Mouse (Mus musculus): Measurements from ENCODE around the gene Hoxa3. TPM values are rescaled to one million over a fixed set of nuclear protein-coding genes. Genes with fewer than 3 reads are reported as not detected.
A peak's percentile ranks its signal among the peaks of the same experiment; 100 is the strongest.

Gene Hoxa3
- polyA plus RNA-seq, 1 experiment from 2014 or later: not detected

GRCm38 (mm10) chr6:52185834-52186233 lies 27.3 kb downstream of the Hoxa3 start:
- 8% methylated on average over 3 of the region's 3 CpGs for WGBS
- H3K4me1 ChIP-seq: no peaks in the 10 kb centered on the region
- no peak overlapping the region for H3K27ac ChIP-seq (replicated peaks)
- H3K27me3 ChIP-seq (ENCODE audit: low read depth, poor library complexity, severe bottlenecking): peaks cover 100% of the 10 kb centered on the region
- no peak for DNase-seq (ENCODE audit: low spot score)
- H3K4me3 ChIP-seq: no peak overlapping the region
- H3K9me3 ChIP-seq (replicated peaks): no peaks in the 10 kb centered on the region
- no peaks in the 10 kb centered on the region for H3K36me3 ChIP-seq

GRCm38 (mm10) chr6:52185222-52185621 lies 27.9 kb downstream of the Hoxa3 start:
- WGBS: 3% methylated on average over 19 of the region's 19 CpGs
- Histone ChIP-seq H3K4me3 (no peak overlapping the region), H3K36me3 (no peaks in the 10 kb centered on the region), H3K4me1 (no peaks in the 10 kb centered on the region), H3K27me3 (ENCODE audit: low read depth, poor library complexity, severe bottlenecking) (peaks cover 100% of the 10 kb centered on the region), H3K9me3 (replicated peaks) (no peaks in the 10 kb centered on the region), H3K27ac (replicated peaks) (no peak overlapping the region)
- no peak for DNase-seq (ENCODE audit: low spot score)

DNA sequence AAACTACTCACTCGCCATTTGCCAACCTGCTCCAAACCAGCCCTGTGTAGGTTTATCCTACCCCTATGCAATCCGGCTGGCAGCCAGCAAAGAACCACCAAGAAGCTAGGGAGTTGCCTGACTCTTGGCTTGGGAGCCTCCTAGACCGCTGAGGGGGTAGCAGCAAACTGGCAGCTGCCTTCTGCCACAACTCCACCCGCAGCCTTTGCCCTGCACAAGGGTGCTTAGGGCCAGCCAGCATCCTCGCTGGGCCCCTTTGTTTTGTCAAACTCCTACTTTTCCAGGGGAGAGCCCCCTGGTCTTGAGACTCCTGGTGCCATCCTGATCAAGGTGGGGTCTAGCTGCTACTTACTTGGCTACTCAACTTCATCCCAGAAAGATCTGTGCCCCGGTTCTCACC lies 28.5 kb downstream of the Hoxa3 start:
- no peak overlapping the region for H3K4me3 ChIP-seq
- H3K9me3 ChIP-seq (replicated peaks): no peaks in the 10 kb centered on the region

GRCm38 (mm10) chr6:52183311-52184080 lies 29.6 kb downstream of the Hoxa3 start:
- DNase-seq (ENCODE audit: low spot score): no peak
- WGBS: 9% methylated on average over 10 of the region's 10 CpGs

More for the DNA sequence above, 28.5 kb downstream of the Hoxa3 start:
- no peak for DNase-seq (ENCODE audit: low spot score)
- H3K27ac ChIP-seq (replicated peaks): no peak overlapping the region
- WGBS: 4% methylated on average over 6 of the region's 6 CpGs
- H3K4me1 ChIP-seq: no peaks in the 10 kb centered on the region
- no peaks in the 10 kb centered on the region for H3K36me3 ChIP-seq
- peaks cover 100% of the 10 kb centered on the region for H3K27me3 ChIP-seq (ENCODE audit: low read depth, poor library complexity, severe bottlenecking)

GRCm38 (mm10) chr6:52182793-52183192 lies 30.3 kb downstream of the Hoxa3 start:
- WGBS: 0% methylated on average over 1 of the region's 1 CpGs
- Histone ChIP-seq H3K36me3 (no peaks in the 10 kb centered on the region), H3K27me3 (ENCODE audit: low read depth, poor library complexity, severe bottlenecking) (peaks cover 100% of the 10 kb centered on the region), H3K4me1 (no peaks in the 10 kb centered on the region), H3K9me3 (replicated peaks) (no peaks in the 10 kb centered on the region), H3K27ac (replicated peaks) (no peak overlapping the region), H3K4me3 (no peak overlapping the region)
- no peak for DNase-seq (ENCODE audit: low spot score)

More at GRCm38 (mm10) chr6:52183311-52184080, 29.6 kb downstream of the Hoxa3 start:
- no peak overlapping the region for H3K27ac ChIP-seq (replicated peaks)
- H3K4me3 ChIP-seq: no peak overlapping the region
- no peaks in the 10 kb centered on the region for H3K36me3 ChIP-seq
- peaks cover 100% of the 10 kb centered on the region for H3K27me3 ChIP-seq (ENCODE audit: low read depth, poor library complexity, severe bottlenecking)
- H3K9me3 ChIP-seq (replicated peaks): no peaks in the 10 kb centered on the region
- no peaks in the 10 kb centered on the region for H3K4me1 ChIP-seq

DNA sequence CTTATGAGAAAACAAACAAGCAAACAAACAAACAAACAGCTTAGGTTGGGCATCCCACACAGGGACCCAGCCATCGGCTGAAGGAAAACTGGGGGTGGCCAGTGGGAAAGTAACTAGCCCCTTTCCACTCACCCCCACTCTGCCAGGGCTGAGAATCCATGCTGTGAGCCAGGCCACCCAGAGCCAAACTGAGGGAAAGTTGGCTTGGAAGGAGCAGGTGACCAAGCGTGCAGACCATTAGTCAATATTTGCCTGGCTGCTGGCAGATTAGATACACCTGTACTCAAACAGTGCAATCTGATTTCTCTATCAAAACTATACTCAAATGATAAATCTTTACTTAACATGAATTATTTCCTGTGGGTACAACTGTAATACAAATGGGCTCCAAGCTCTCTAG lies 31.1 kb downstream of the Hoxa3 start:
- DNase-seq (ENCODE audit: low spot score): no peak
- no peak overlapping the region for H3K4me3 ChIP-seq
- H3K27ac ChIP-seq (replicated peaks): no peak overlapping the region
- H3K4me1 ChIP-seq: no peaks in the 10 kb centered on the region
- H3K9me3 ChIP-seq (replicated peaks): no peaks in the 10 kb centered on the region
- H3K36me3 ChIP-seq: no peaks in the 10 kb centered on the region
- 29% methylated on average over 2 of the region's 2 CpGs for WGBS
- peaks cover 100% of the 10 kb centered on the region for H3K27me3 ChIP-seq (ENCODE audit: low read depth, poor library complexity, severe bottlenecking)

DNA sequence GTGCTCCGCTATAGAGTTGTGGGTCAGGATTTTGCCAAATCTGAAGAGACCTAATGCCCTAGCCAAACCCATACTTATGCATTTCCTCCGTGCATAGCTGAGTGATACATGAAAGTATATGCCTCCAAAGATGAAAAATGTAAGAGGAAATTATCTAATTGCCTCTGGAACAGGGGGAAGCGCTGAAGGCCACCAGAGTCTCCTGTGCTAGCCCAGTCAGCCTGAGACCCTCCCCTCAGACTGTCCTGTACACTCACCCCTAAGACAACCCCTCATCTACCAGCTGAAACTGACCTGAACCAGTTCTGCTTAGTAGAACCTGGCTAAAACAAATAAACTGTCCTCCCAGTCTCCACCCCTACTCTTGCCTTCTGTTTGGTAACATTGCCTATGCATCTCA lies 32.4 kb downstream of the Hoxa3 start:
- peaks cover 3% of the 10 kb centered on the region for H3K4me1 ChIP-seq
- H3K9me3 ChIP-seq (replicated peaks): no peaks in the 10 kb centered on the region
- WGBS: 6% methylated on average over 3 of the region's 3 CpGs
- DNase-seq (ENCODE audit: low spot score): no peak
- peaks cover 100% of the 10 kb centered on the region for H3K27me3 ChIP-seq (ENCODE audit: low read depth, poor library complexity, severe bottlenecking)
- H3K36me3 ChIP-seq: no peaks in the 10 kb centered on the region
- H3K4me3 ChIP-seq: no peak overlapping the region
- no peak overlapping the region for H3K27ac ChIP-seq (replicated peaks)

DNA sequence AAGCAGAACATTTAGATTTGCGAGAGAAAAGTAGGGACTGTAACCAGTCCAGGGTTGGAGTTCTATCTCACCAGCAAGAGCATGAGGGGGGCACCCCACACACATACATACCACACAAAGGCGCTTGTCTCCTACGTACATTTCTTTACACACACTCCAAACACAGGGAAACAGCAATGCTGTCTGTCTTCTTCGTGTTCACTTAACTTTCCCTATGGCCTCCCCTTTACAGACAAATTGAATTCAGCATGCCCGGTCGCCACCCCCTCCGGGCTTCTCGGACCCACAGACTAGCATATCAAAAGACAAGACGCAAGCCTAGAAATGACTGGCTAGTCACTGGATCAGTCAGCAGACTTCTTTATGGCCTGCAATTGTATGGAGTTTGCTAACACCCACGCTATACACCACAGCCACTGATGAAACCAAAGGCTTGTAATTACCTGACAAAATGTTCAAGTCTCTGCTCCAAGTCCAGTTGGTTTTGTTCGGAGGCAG lies 32.9 kb downstream of the Hoxa3 start:
- no peaks in the 10 kb centered on the region for H3K36me3 ChIP-seq
- H3K27ac ChIP-seq (replicated peaks): no peak overlapping the region
- H3K4me1 ChIP-seq: peaks cover 8% of the 10 kb centered on the region
- H3K9me3 ChIP-seq (replicated peaks): no peaks in the 10 kb centered on the region
- no peak for DNase-seq (ENCODE audit: low spot score)
- no peak overlapping the region for H3K4me3 ChIP-seq
- 2% methylated on average over 11 of the region's 11 CpGs for WGBS
- peaks cover 100% of the 10 kb centered on the region for H3K27me3 ChIP-seq (ENCODE audit: low read depth, poor library complexity, severe bottlenecking)

DNA sequence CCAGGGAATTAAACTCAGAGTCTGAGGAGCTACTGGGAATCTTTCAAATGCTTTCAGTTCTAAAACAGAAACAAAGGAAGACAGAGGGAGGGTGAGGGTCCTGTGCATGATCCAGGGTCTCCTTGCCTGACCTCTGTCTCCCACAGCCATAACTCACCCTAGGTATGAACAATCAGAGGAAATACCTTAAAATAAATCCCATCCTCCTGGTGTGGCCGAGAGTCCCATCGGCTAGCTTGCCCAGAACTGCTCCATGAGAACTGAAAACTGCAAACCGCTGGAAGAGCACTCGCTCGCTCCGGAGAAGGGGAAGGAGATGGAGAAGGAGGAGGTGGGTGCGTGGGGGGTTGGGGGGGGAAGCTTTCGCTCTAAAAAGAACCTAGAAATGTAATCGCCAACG lies 33.4 kb downstream of the Hoxa3 start:
- H3K4me3 ChIP-seq: no peak overlapping the region
- WGBS: under 1% methylated on average over 10 of the region's 10 CpGs
- H3K36me3 ChIP-seq: no peaks in the 10 kb centered on the region
- H3K27ac ChIP-seq (replicated peaks): no peak overlapping the region
- no peak for DNase-seq (ENCODE audit: low spot score)
- peaks cover 8% of the 10 kb centered on the region for H3K4me1 ChIP-seq
- peaks cover 100% of the 10 kb centered on the region for H3K27me3 ChIP-seq (ENCODE audit: low read depth, poor library complexity, severe bottlenecking)
- no peaks in the 10 kb centered on the region for H3K9me3 ChIP-seq (replicated peaks)

GRCm38 (mm10) chr6:52178918-52179665 lies 34.0 kb downstream of the Hoxa3 start:
- H3K27me3 ChIP-seq (ENCODE audit: low read depth, poor library complexity, severe bottlenecking): peaks cover 100% of the 10 kb centered on the region
- no peaks in the 10 kb centered on the region for H3K36me3 ChIP-seq
- DNase-seq (ENCODE audit: low spot score): no peak
- no peak overlapping the region for H3K4me3 ChIP-seq
- H3K27ac ChIP-seq (replicated peaks): no peak overlapping the region
- 4% methylated on average over 4 of the region's 4 CpGs for WGBS
- no peaks in the 10 kb centered on the region for H3K9me3 ChIP-seq (replicated peaks)
- H3K4me1 ChIP-seq: peaks cover 8% of the 10 kb centered on the region

- H3K4me3 ChIP-seq: no peak overlapping the region
- peaks cover 100% of the 10 kb centered on the region for H3K27me3 ChIP-seq (ENCODE audit: low read depth, poor library complexity, severe bottlenecking)
- no peaks in the 10 kb centered on the region for H3K36me3 ChIP-seq
- 1% methylated on average over 9 of the region's 9 CpGs for WGBS
- H3K4me1 ChIP-seq: peaks cover 9% of the 10 kb centered on the region
- no peak overlapping the region for H3K27ac ChIP-seq (replicated peaks)
- no peak for DNase-seq (ENCODE audit: low spot score)
- H3K9me3 ChIP-seq (replicated peaks): no peaks in the 10 kb centered on the region
Measured at GRCm38 (mm10) chr6:52177806-52178205, 35.3 kb downstream of the Hoxa3 start.

DNA sequence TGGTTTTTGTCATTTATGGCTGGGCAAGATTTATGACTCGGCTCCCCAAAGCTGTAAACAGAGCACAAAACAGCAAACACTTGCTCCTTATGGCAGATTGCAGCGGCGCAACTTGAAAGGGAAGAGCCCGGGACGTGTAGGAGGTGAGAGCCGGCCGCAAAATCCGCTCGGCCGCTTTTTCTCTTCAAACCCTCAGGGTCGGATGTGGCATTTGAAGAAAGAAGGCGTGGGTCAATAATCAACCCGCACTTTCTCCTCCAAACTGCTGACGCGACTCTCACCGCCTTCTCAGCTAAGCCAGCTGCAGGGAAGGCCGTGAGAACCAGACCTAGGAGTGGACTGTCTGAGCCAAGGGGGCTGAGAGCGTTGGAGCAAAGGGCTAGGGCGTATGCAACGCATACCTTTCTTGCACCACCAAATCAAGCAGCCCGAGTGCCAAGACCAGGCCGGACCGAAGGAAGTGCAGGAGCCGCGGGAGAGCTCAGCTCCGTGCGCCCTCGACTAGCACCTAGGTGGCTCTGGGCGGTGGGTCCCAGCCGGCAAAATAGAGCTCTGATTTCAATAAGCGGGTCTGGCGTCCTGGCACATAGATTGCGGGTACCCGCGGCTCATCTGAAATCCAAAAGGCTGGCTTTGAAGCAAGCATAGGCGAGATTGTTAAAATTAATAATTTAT lies 35.9 kb downstream of the Hoxa3 start, which contains the start of gene 5730596B20Rik:
TSS of gene 5730596B20Rik (plus strand) at position 438 of the 675 bp plus-strand sequence.
- WGBS: under 1% methylated on average over 36 of the region's 36 CpGs
- Histone ChIP-seq H3K9me3 (replicated peaks) (no peaks in the 10 kb centered on the region), H3K4me1 (peaks cover 15% of the 10 kb centered on the region), H3K27ac (replicated peaks) (no peak within 1 kb of the TSS), H3K27me3 (ENCODE audit: low read depth, poor library complexity, severe bottlenecking) (peaks cover 100% of the 10 kb centered on the region), H3K36me3 (no peaks in the 10 kb centered on the region), H3K4me3 (no peak within 1 kb of the TSS)
- DNase-seq (ENCODE audit: low spot score): peak; percentile 63

Measured in midbrain, embryonic 10.5 days (tissue).